ENCODE assay signal across 23 mouse cellular contexts in the genomic region with DNA sequence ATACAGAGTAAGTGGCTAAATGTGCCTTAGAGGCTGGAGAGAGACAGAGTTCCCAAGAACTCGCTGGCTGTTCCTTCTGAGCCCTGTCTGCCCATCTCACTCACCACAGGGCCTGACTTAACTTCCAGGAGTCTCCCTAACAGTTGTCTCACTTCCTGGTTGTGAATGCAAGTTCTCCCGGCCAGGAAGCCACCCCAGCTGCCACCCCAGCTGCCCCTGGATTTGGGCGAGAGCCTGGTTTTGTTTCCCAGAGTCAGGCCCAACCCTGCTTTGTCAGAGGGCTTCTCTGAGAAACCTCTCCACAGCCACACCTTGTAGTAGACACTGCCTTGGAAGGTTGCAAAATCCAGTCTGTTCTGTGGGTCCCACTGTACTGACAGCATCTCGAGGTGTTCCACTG.
"Had no signal": no experiment of that assay in that cellular context is flagged by ENCODE, and none has a peak within 500 bp of the region (broad histone marks: within the 10 kb centered on the region; RNA-seq: fewer than 3 reads in every experiment).

No protein-coding gene starts in this region.

- H3K36me3 ChIP-seq: heart, embryonic 13.5 days; heart, embryonic 15.5 days; hindbrain, embryonic 13.5 days; hindbrain, embryonic 15.5 days; limb, embryonic 10.5 days; limb, embryonic 12.5 days had no signal

- H3K9ac ChIP-seq: heart, embryonic 13.5 days; heart, embryonic 15.5 days; hindbrain, embryonic 13.5 days; hindbrain, embryonic 15.5 days; limb, embryonic 12.5 days had no signal

- DNase-seq: gastrocnemius, postnatal 14 days; gastrocnemius, postnatal 36 days; heart, adult 11 months; heart, adult 2 months; heart, postnatal 14 days; heart, postnatal 36 days; kidney, adult 11 months; kidney, adult 2 months; kidney, postnatal 10 days; kidney, postnatal 25 days; kidney, postnatal 4 days; liver had no signal

- ATAC-seq: hindbrain, postnatal 0 days; intestine, embryonic 16.5 days had no signal

- H3K4me3 ChIP-seq: heart, adult 2 months; heart, embryonic 13.5 days; heart, embryonic 15.5 days; hindbrain, embryonic 13.5 days; hindbrain, embryonic 15.5 days; layer of hippocampus, adult 2 months; left cerebral cortex, adult 2 months; limb, embryonic 10.5 days; limb, embryonic 12.5 days had no signal

- H3K27ac ChIP-seq: heart, adult 2 months; heart, embryonic 13.5 days; heart, embryonic 15.5 days; hindbrain, embryonic 15.5 days; hindbrain, postnatal 0 days; layer of hippocampus, adult 2 months; left cerebral cortex, adult 2 months; limb, embryonic 10.5 days; limb, embryonic 12.5 days had no signal

- H3K9me3 ChIP-seq: heart, embryonic 13.5 days; heart, embryonic 15.5 days; hindbrain, embryonic 13.5 days; hindbrain, embryonic 15.5 days; limb, embryonic 10.5 days; limb, embryonic 12.5 days had no signal

- H3K4me2 ChIP-seq: heart, embryonic 11.5 days; heart, embryonic 13.5 days; heart, embryonic 15.5 days; hindbrain, embryonic 13.5 days; hindbrain, embryonic 15.5 days; limb, embryonic 12.5 days had no signal

- H3K27me3 ChIP-seq: heart, embryonic 13.5 days; heart, embryonic 15.5 days; hindbrain, embryonic 13.5 days; hindbrain, embryonic 15.5 days; limb, embryonic 12.5 days had no signal
